Mouse (Mus musculus): ENCODE measurements around the gene Ttc4.

Gene Ttc4

GRCm38 (mm10) chr4:106652546-106652945 is 26.2 kb downstream of the Ttc4 start:
- DNase-seq (ENCODE audit: extremely low spot score, low spot score), result no peak

DNA sequence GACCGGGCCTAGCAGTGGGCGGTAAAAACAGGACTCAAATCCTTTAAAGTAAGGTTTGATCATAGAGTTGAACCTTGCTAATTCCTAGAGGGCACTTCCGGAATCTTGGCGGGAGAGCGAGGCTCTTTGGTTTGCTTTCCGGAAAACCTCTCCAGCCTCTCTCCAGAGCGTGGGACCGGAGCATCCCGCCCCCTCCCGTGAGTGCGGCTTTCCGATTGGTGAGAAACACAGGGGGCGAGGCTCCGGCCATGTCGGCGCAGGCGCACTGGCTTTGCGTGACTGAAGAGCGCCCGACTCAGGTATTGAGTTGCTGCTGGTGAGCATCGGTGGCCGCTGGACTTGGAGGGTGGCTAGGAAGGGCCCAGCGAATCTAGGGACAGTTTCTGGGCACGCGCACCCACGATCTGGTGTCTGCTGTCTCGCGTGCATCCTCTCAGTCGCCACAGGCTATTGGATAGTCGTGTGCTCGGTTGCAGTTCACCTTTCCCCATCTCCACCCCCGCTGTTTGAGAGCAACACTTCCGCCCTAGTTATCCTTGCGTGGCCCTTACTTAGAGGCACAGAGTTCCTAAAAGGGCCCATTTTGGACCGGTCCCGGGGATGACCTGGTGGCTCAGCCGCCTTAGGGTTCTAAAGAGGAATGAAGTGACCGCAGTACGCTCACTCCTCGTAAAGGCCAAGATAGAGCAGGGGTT is 27.8 kb downstream of the Ttc4 start, which contains the start of gene Pars2:
Gene Pars2 (plus strand): TSS at position 237 of the 695 bp plus-strand sequence.
- peak; percentile 99 for DNase-seq (ENCODE audit: extremely low spot score, low spot score)

- no peak for DNase-seq (ENCODE audit: extremely low spot score, low spot score)
Observed at GRCm38 (mm10) chr4:106647137-106647536, 31.6 kb downstream of the Ttc4 start.

DNA sequence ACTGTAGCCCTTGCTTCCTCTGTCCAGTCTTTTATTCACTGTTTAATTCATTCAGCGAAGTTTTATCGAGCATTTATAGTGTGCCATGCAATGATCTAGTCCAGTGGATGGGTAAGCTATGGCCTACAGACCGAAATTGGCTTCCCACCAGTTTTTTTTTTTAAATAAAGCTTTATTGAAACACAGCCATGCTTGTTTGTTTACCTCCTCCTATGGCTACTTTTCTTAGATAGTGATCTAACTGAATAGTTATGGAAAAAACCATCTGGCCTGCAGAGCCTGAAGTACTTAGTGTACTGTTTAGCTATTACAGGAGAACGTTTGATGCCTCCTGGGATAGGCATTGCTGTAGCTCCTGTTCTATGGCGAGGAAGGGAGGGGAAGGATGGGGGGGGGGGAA is 32.9 kb downstream of the Ttc4 start:
- DNase-seq (ENCODE audit: extremely low spot score, low spot score), result no peak

DNA sequence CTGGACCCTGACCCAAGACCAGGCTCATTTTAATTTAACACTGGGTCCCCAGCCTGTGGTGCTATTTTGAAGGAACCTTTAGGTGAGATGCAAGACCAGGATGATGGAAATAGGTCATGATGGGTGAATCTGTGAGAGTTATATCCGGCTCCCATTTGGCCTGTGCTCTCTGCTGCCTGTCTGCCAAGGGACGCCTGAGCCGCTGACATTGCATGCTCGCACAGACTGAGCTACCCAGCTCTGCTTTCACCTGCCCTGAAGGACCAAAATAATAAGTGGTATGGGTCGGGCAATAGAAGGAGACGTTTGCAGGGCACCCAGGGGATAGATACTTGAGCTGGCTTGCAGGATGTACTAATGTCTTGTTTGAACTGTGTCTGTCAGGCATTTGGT is 34.5 kb downstream of the Ttc4 start:
- no peak for DNase-seq (ENCODE audit: extremely low spot score, low spot score)

DNA sequence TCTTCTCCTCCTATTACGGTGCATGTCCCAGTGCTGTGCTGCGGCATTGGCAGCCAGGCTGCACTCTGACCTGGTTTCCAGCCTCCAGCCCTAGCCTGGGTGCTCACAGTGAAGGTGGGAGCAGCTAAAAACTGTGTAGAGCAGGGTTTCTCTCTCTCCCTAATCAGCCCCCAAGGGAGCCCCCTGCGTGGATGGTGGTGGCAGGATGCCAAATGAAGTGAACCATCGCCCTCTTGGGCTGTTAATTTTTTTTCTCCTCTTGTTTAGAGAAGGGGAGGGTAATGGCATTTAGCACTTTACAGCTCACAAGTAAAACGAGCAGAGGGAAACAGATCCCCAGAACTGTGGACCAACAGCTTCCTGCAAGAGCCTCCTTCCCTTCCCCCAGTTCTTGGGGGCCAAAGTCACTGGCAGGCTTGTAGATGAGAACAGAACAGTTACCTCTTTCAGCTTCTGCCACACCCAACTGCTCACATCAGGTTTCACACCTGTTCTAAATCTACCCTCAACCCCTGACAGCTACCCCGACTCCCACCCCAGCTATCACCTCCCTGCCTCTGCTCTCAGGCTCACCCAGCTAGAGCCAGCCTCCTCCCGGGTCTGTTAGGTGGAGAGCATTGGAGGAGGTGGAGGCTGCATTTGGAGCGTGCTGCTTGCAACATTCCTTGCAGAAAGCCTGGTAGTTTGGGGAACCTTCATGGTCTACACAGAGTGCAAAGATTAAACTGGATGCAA is 35.1 kb downstream of the Ttc4 start:
- DNase-seq (ENCODE audit: extremely low spot score, low spot score), result no peak

DNA sequence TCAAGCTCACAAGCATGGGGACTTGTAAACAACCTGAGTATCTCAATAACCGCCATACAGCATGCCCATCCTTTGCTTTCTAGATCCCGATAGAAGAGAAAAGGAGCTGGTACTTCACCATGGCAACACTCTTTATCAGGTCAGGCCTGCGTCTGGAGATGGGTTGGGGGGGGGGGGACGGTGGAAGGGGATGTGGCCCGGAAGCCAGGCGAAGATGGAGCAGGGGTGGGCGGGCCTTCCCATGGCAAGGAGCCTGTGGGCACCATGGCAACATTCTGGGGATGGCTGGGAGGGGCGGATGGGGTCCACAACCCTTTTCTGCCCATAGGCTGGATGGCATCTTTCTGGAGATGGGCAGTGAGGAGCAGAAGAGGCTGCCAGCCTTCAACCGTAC is 44.7 kb downstream of the Ttc4 start:
- no peak for DNase-seq (ENCODE audit: extremely low spot score, low spot score)

DNA sequence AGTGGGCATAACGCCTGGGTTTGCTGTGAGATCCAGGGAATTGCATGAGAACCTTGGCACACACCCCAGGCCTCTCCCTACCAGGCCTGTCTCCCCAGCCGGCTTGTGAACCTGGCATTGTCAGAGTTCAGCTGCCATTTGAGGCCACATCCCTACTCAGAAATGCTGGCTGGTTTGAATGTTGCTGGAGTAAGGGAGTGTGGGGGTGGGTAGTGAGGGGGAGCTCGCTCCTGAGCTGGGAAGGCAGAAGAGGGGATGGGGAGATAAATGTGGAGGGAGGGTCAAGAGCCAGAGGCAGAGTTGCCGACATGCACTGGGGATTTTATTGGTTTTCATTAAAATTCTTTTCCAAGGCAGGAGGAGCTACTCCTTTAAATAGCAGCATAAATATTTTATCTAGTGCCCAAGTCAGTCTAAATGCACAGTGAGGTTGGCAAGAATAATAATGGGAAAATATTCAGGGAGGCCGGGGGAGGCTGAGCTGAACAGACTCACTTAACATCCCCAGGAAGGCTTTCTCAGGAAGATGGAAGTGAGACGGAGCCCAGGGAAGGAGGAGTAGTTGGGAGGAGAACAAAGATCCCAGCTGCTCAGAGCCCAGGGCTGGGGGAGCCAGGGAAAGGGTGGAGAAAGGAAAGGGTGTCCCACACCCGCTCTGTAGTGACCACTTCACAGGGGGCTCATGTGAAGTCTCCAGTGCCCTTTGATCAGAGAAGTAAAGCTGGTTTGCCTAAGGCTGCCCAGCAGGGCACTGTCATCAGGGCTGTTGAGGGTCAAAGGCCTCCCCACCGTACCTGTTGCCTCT is 45.3 kb downstream of the Ttc4 start:
- DNase-seq (ENCODE audit: extremely low spot score, low spot score), result no peak

DNA sequence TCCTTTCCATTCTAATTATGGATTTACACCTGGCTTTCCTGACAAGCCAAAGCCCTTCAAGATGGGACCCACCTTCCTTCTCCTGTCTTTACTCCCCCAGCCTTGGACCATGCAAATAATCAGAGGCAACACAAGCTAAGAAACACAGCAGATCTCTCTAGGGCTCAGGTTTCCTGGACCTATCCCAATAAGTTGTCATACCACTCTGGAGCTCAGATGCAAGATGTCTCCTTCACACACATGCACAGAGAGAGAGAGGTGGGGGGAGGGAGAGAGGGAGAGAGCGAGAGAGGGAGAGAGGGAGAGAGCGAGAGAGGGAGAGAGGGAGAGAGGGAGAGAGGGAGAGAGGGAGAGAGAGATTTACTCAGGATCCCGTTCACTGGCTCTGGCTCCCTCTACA is 46.4 kb downstream of the Ttc4 start:
- no peak for DNase-seq (ENCODE audit: extremely low spot score, low spot score)

DNA sequence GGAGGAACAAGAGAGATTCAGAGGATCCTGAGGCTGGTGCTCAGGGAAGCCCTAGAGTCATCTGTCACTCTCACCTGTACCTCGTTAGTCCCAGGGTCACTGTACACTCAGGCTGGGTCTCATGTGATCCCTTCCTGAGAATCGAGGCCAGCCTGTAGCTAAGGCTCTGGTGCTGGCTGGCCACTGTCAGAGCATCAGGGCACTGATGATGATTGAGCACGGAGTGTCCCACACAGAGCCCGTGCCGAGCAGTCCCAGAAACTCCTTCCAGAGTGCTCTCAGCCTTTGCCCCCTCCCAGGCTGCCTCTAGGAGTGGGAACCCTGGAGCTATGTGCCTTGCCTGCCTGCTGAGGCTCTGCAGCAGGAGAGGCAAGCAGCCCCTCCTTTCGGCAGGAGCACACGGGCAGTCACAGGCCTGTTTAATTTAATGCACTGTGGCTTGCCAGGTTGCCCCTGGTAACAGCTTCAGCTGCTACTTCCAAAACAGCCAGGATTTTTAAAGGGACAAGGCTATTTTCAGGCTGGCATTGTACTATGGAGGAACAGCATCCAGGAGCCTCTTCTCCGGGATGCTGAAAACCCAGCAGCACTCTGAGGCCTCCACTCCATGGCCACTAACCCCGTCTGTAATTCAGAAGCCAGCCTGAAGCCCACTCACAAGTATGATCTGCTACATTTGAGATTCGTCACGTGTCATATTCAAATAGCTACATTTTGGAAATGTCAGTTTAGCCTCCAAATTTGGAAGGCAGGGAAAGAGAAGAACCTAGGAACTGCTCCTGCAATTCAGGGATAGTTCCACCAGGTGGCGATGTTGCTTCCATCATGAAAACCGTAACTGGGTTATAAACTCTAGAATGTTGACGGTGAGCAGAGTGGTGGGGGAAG is 48.2 kb downstream of the Ttc4 start:
- peak; percentile 77 for DNase-seq (ENCODE audit: extremely low spot score, low spot score)

DNA sequence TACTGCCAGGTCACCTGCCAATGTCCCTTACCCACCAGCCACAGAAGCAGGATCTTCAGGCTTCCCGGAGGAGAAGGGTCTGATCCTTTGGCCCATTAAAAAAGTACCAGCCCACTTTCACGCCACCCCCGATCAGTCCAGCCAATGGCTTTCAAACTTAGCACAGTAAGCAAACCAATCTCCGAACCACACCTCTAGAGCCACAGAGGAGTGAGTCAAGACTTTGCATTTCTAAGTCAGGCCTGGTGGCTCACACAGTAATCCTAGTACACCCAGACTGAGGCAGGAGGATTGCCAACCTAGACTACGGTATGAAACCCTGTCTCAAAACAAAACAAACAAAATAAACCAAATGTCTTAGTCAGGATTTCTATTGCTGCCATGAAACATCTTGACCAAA is 49.4 kb downstream of the Ttc4 start:
- no peak for DNase-seq (ENCODE audit: extremely low spot score, low spot score)

- DNase-seq (ENCODE audit: extremely low spot score, low spot score), result no peak
Observed at GRCm38 (mm10) chr4:106628650-106629360, 49.9 kb downstream of the Ttc4 start.

DNA sequence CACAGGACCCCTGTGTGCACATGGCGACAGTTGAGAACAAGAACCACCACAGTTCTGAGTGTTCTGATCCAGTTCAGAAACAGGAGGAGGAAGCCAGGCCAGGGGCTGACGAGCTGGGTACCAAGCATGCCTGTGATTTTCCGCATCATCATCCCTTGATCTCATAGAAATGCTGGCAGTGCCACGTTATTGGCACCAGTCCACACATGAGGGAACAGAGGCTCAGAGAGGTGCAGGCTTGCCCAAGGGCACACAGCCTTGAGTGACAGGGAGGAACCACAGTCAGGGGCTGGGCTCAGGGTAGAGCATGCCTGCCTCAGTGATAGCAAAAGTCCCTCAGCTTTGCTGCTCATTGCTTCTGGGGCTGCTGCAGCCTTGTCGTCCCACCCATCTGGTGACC is 50.9 kb downstream of the Ttc4 start:
- no peak for DNase-seq (ENCODE audit: extremely low spot score, low spot score)

DNA sequence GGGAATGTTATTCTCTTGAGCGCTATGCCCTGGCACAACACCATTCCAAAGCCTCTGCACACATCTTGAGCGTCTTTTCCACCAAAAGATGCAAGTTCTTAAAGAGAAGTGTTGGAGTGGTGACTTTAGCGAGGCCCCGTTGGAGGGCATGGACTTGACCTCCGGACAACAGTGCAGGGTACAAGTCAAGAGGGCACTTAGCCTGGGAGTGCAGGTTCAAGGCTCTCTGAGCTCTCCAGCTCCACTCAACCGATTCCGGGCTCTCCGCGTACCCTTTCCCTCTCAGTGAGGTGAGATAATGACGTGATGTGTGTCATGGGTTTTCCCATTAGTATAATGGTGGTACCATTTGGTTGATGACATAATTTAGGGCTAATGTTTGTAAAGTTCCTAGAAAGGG is 54.5 kb downstream of the Ttc4 start:
- DNase-seq (ENCODE audit: extremely low spot score, low spot score), result no peak

DNA sequence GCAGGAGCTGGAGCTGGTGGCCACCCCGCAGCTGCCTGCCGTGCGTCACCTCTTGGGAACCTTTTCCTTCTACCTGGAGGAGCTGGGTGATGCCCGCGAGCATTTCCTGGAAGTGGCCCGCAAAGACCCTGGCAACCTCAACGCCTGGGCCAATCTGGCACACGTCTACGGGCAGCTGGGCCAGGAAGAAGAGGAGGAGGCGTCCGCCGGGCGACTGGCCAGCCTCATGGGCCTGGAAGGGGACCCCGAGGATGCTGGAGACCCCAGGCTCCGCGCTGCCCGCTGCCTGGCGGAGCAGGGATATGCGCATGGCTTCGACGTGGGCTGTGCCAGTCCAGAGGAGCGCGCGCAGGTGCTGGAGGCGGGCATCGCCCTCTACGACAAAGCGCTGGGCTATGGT is 56.0 kb downstream of the Ttc4 start:
- no peak for DNase-seq (ENCODE audit: extremely low spot score, low spot score)

GRCm38 (mm10) chr4:106622030-106622493 is 56.7 kb downstream of the Ttc4 start, which contains the start of gene Ttc22:
Gene Ttc22, plus strand, starts transcription at chr4:106622432.
- no peak for DNase-seq (ENCODE audit: extremely low spot score, low spot score)

- no peak for DNase-seq (ENCODE audit: extremely low spot score, low spot score)
Observed at GRCm38 (mm10) chr4:106621428-106621827, 57.3 kb downstream of the Ttc4 start.

- no peak for DNase-seq (ENCODE audit: extremely low spot score, low spot score)
Observed at GRCm38 (mm10) chr4:106618898-106619297, 59.8 kb downstream of the Ttc4 start.

GRCm38 (mm10) chr4:106617056-106617455 is 61.7 kb downstream of the Ttc4 start, which contains the start of gene Lexm:
Gene Lexm, minus strand, starts transcription at chr4:106617241.
- DNase-seq (ENCODE audit: extremely low spot score, low spot score), result no peak

GRCm38 (mm10) chr4:106615637-106616036 is 63.1 kb downstream of the Ttc4 start:
- DNase-seq (ENCODE audit: extremely low spot score, low spot score), result no peak
